In the genomic region with DNA sequence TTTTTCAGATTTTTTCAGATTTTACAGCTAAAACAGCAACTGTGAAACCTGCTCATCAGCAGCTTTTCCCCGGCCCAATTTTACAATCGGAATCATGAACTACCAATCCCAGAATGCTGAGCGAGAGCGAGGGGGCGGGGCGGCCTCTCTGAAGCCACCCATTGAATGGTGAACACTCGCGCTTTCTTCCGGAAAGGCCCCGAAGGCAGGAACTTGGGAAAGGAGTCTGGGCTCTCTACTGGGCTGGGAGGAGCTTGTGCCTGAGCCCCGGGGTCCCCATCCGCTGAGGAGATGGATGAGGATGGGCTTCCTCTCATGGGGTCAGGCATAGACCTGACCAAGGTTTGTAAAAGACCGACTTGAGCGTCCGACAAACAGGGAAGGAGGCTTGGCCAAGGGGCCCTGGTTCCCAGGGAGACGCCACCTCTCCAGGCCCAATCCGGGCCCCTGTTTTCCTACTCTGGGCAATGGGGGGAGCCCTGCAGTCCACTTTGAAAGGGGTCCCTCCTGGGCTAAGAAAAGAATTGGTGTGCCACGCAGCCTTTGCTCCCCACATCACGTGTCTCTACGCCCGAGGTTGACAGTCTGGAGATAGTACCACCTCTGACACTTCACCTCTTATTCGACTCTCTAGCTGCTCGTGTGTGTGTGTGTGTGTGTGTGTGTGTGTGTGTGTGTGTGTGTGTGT, we compare ENCODE assay signal across 8 mouse cellular contexts. TPM values are rescaled to one million over a fixed set of nuclear protein-coding genes. Genes with fewer than 3 reads are reported as not detected.
DNase-seq lines count a peak whose midpoint lies in the region; ATAC-seq lines count a peak whose summit lies in the region.

A gene (plus strand): TSS at position 143 of the 688 bp plus-strand sequence.

- peak; percentile 92 to 97 for DNase-seq in adrenal gland, adult (ENCODE audit: inconsistent age in 2 of 2, low spot score in 1 of 2)
- DNase-seq in embryo, embryonic 10.5 days (ENCODE audit: low spot score), result peak; percentile 97
- peak; percentile 92 for DNase-seq in gastrocnemius, postnatal 14 days
- peak; percentile 94 to 96 for DNase-seq in left cerebral cortex, postnatal 10 days (ENCODE audit: extremely low spot score in 1 of 2, low spot score in 2 of 2)
- DNase-seq in right cerebral cortex, postnatal 25 days, result peak; percentile 89
- peak; percentile 84 to 92 for DNase-seq in urinary bladder, postnatal 4 days (ENCODE audit: low spot score in 2 of 2)

- intact Hi-C loops in gastrocnemius, postnatal 14 days (cut with DNase I; ENCODE audit: low total_unique reads), result no loop called here
- intact Hi-C loops in left cerebral cortex, postnatal 10 days (cut with DNase I), result no loop called here

- peak; percentile 90 for ATAC-seq in inflammation-experienced regulatory T-cells, adult 6 months
- peak; percentile 98 for ATAC-seq in megakaryocyte-erythroid progenitor cell, adult 5-6 weeks (replicated peaks; ENCODE audit: low FRiP score, low TSS enrichment, poor library complexity, severe bottlenecking)

RNA-seq across cellular contexts. Expression of the gene that starts here (rescaled TPM):
- total RNA-seq in gastrocnemius, postnatal 14 days (2021), result 10 to 100 TPM; 29.1 to 33.3 TPM
- polyA plus RNA-seq in inflammation-experienced regulatory T-cells, adult 6 months (2017; shearing (Covaris generic)), result 100 to 1,000 TPM; 103 to 112 (median 104) TPM
- total RNA-seq in left cerebral cortex, postnatal 10 days (2021), result 10 to 100 TPM; 22.0 to 24.6 TPM
- total RNA-seq in megakaryocyte-erythroid progenitor cell, adult 5-6 weeks (2014; fragmentation: Nextera tagmentation), result 35.0 and 69.9 TPM in 2 replicates
- total RNA-seq in megakaryocyte-erythroid progenitor cell, adult 5-6 weeks (2017), result 21.4 and 33.3 TPM in 2 replicates

Comparison
In these comparisons a context has a peak if more than half of its experiments do, and no peak if none do; other contexts are left out.
1. Peak in every context shown above with its lines: DNase-seq and ATAC-seq.